Mouse (Mus musculus): Measurements from ENCODE around the gene Prune1. TPM values are rescaled to one million over a fixed set of nuclear protein-coding genes. Genes with fewer than 3 reads are reported as not detected.

Gene Prune1
- polyA plus RNA-seq, 1 experiment from 2014 or later = 28.2 TPM

DNA sequence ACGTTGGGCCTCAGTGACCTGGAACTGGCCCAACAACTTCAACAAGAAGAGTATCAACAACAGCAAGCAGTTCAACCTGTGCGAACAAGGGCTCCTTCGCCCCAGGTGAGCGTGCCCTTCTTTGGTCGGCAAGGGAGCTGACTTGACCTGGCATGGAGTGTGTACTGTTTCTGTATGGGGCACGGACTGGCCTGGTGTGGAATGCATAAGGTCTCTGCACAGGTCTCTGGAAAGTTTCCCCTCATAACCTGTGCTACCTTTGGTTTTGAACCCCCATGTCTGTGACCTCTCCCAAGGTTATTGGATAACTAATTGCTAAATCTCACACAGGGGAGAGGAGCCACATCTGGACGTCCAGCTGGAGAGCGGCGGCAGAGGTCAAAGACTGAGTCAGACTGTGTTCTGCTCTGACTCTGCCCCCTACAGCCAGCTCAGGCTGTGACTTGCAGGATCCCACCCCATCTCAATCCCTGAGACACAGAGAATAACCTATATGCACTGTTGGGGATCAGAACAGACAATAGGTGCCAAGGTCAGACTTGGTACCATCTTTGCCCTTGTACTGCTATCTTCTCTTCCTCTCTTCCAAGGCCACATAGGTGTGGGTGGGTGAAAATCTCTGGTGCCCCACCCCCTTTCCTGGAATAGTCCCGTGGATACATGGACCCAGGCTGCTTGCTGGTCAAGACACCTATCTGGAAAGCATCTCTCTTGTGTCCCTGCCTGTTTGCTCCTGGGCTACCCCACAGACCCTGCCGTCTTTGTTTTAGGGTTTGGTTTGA lies 13.6 kb upstream of the Prune1 start:
- H3K27me3 ChIP-seq (ENCODE audit: control insufficient read depth, insufficient read depth, low read length) = no peaks in the 10 kb centered on the region
- DNase-seq (ENCODE audit: low spot score) (no peak), ATAC-seq (replicated peaks; ENCODE audit: insufficient number of reproducible peaks, low FRiP score, low TSS enrichment, low read depth) (peak; percentile 22; the same call in 1 of the 2 replicates)
- no peak overlapping the region for H3K27ac ChIP-seq (replicated peaks; ENCODE audit: low read depth, low read length)
- H3K36me3 ChIP-seq (replicated peaks; ENCODE audit: control insufficient read depth, insufficient read depth, low read depth, low read length) = no peaks in the 10 kb centered on the region; the same call in 1 of the 2 replicates
- H3K9ac ChIP-seq (replicated peaks; ENCODE audit: low read length) = no peak overlapping the region
- H3K4me3 ChIP-seq (ENCODE audit: low read depth, low read length) = no peak overlapping the region
- 77% methylated on average over 11 of the region's 11 CpGs for WGBS
- no peak overlapping the region for H3K4me2 ChIP-seq (ENCODE audit: low read depth, low read length)
- H3K4me1 ChIP-seq (ENCODE audit: control insufficient read depth, insufficient read depth, low read length) = no peaks in the 10 kb centered on the region
- no peaks in the 10 kb centered on the region for H3K9me3 ChIP-seq (replicated peaks; ENCODE audit: control insufficient read depth, low read length)

DNA sequence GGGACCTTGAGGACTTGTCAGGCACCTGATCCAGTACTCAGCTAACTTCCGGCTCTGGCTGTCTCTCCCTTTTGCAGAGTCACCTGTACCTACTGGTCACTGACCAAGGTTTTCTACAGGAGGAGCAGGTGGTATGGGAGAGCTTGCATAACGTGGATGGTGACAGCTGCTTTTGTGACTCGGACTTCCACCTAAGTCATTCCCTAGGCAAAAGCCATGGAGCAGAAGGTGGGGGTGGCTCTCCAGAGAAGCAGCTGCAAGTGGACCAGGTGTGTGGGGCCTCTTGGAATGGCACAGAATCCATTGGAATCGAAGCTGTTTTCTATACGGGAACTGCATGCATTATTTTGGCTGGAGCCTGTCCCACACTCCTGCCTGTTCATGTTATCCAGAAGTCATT lies 12.8 kb upstream of the Prune1 start:
- no peak overlapping the region for H3K27ac ChIP-seq (replicated peaks; ENCODE audit: low read depth, low read length)
- no peak for DNase-seq (ENCODE audit: low spot score)
- H3K27me3 ChIP-seq (ENCODE audit: control insufficient read depth, insufficient read depth, low read length) = no peaks in the 10 kb centered on the region
- no peaks in the 10 kb centered on the region for H3K9me3 ChIP-seq (replicated peaks; ENCODE audit: control insufficient read depth, low read length)
- no peak overlapping the region for H3K4me2 ChIP-seq (ENCODE audit: low read depth, low read length)
- H3K36me3 ChIP-seq (replicated peaks; ENCODE audit: control insufficient read depth, insufficient read depth, low read depth, low read length) = no peaks in the 10 kb centered on the region; the same call in 1 of the 2 replicates
- no peak overlapping the region for H3K4me3 ChIP-seq (ENCODE audit: low read depth, low read length)
- 84% methylated on average over 5 of the region's 5 CpGs for WGBS
- H3K4me1 ChIP-seq (ENCODE audit: control insufficient read depth, insufficient read depth, low read length) = no peaks in the 10 kb centered on the region
- no peak for ATAC-seq (replicated peaks; ENCODE audit: insufficient number of reproducible peaks, low FRiP score, low TSS enrichment, low read depth)
- H3K9ac ChIP-seq (replicated peaks; ENCODE audit: low read length) = no peak overlapping the region

DNA sequence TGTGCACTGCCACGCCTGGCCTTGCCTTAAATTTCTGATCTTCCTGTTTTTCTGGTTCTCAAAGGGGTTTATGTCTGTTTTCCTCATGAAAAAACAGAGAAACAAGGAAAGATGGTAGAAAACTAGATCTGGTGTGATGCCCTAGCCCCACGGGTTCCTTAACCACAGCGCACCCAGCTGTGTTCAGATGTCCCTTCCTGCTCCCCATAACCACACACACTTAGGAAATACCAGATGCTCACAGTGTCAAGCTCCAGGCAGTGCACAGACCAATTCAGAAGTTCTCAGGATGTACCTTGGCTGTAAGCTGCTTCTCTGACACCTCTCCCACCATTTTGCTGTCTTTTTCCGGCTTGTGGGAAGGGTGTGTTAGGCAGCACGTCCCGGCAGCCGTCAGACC lies 12.4 kb upstream of the Prune1 start:
- Histone ChIP-seq H3K36me3 (replicated peaks; ENCODE audit: control insufficient read depth, insufficient read depth, low read depth, low read length) (no peaks in the 10 kb centered on the region; the same call in 1 of the 2 replicates), H3K4me3 (ENCODE audit: low read depth, low read length) (no peak overlapping the region), H3K9me3 (replicated peaks; ENCODE audit: control insufficient read depth, low read length) (no peaks in the 10 kb centered on the region), H3K27ac (replicated peaks; ENCODE audit: low read depth, low read length) (no peak overlapping the region), H3K4me1 (ENCODE audit: control insufficient read depth, insufficient read depth, low read length) (no peaks in the 10 kb centered on the region), H3K4me2 (ENCODE audit: low read depth, low read length) (no peak overlapping the region), H3K27me3 (ENCODE audit: control insufficient read depth, insufficient read depth, low read length) (no peaks in the 10 kb centered on the region), H3K9ac (replicated peaks; ENCODE audit: low read length) (no peak overlapping the region)
- ATAC-seq (replicated peaks; ENCODE audit: insufficient number of reproducible peaks, low FRiP score, low TSS enrichment, low read depth) = no peak
- WGBS = 88% methylated on average over 7 of the region's 7 CpGs
- DNase-seq (ENCODE audit: low spot score) = no peak

DNA sequence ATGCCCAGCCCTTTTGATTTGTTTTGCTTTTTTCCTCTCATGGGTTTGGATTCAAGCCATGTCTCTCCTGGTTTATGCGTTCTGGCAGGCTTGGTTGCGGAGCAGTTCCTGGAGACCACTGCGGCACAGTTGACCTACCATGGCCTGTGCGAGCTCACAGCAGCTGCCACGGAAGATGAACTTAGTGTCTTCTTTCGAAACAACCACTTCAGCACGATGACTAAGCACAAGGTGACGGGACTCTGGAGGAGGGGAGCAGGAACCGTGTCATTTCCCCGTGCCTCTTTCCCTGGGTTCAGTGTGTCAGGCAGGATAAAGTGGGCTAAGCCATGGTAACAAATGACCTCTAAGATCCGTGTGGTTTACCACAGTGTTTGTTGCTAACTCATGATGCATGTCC lies 11.7 kb upstream of the Prune1 start:
- DNase-seq (ENCODE audit: low spot score) (no peak), ATAC-seq (replicated peaks; ENCODE audit: insufficient number of reproducible peaks, low FRiP score, low TSS enrichment, low read depth) (no peak)
- no peaks in the 10 kb centered on the region; the same call in 1 of the 2 replicates for H3K36me3 ChIP-seq (replicated peaks; ENCODE audit: control insufficient read depth, insufficient read depth, low read depth, low read length)
- H3K9ac ChIP-seq (replicated peaks; ENCODE audit: low read length) = no peak overlapping the region
- H3K27ac ChIP-seq (replicated peaks; ENCODE audit: low read depth, low read length) = no peak overlapping the region
- no peaks in the 10 kb centered on the region for H3K27me3 ChIP-seq (ENCODE audit: control insufficient read depth, insufficient read depth, low read length)
- H3K4me3 ChIP-seq (ENCODE audit: low read depth, low read length) = no peak overlapping the region
- H3K9me3 ChIP-seq (replicated peaks; ENCODE audit: control insufficient read depth, low read length) = no peaks in the 10 kb centered on the region
- no peaks in the 10 kb centered on the region for H3K4me1 ChIP-seq (ENCODE audit: control insufficient read depth, insufficient read depth, low read length)
- WGBS = 82% methylated on average over 11 of the region's 11 CpGs
- no peak overlapping the region for H3K4me2 ChIP-seq (ENCODE audit: low read depth, low read length)

DNA sequence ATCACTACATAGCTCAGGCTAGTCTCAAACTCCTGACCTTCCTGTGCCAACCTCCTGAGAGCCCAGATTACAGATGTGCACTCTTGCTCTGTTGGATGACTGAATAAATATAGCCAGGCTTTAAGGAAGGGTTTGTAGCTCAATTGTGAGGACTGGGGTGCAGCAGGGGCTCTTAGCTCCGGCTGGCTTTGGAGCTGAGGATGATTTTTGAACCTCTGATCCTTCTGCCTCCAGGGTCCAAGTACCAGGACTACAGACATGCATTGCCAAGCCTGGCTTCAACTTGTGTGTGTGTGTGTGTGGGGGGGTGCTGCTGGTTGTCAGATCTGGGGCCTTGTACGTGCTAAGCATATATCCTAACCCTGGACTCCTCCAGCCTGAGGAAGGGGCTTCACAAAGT lies 11.0 kb upstream of the Prune1 start:
- Histone ChIP-seq H3K4me3 (ENCODE audit: low read depth, low read length) (no peak overlapping the region), H3K4me1 (ENCODE audit: control insufficient read depth, insufficient read depth, low read length) (no peaks in the 10 kb centered on the region), H3K27ac (replicated peaks; ENCODE audit: low read depth, low read length) (no peak overlapping the region), H3K9me3 (replicated peaks; ENCODE audit: control insufficient read depth, low read length) (no peaks in the 10 kb centered on the region), H3K4me2 (ENCODE audit: low read depth, low read length) (no peak overlapping the region), H3K9ac (replicated peaks; ENCODE audit: low read length) (no peak overlapping the region), H3K27me3 (ENCODE audit: control insufficient read depth, insufficient read depth, low read length) (no peaks in the 10 kb centered on the region), H3K36me3 (replicated peaks; ENCODE audit: control insufficient read depth, insufficient read depth, low read depth, low read length) (no peaks in the 10 kb centered on the region; the same call in 1 of the 2 replicates)
- 78% methylated on average over 2 of the region's 2 CpGs for WGBS
- DNase-seq (ENCODE audit: low spot score) (no peak), ATAC-seq (replicated peaks; ENCODE audit: insufficient number of reproducible peaks, low FRiP score, low TSS enrichment, low read depth) (no peak)

DNA sequence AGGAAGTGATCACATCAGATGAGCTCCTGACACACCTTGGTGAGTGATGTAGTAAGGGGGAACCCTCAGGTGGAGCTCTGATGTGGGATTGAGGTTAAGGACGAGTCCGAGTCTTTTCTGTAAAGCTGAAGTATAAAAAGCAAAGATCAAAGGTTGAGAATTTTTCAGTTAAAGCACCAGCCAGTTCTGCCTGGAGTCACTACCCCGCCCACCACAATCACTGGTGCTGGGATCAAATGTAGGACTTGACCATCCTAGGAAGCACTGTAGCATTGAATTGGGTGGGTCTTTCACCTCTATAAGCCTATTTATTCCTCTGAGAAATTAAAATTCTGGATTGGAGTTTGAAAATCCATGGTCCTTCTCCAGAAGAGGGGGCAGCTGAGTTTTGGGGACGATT lies 9.2 kb upstream of the Prune1 start:
- no peak overlapping the region for H3K27ac ChIP-seq (replicated peaks; ENCODE audit: low read depth, low read length)
- no peaks in the 10 kb centered on the region for H3K27me3 ChIP-seq (ENCODE audit: control insufficient read depth, insufficient read depth, low read length)
- 83% methylated on average over 4 of the region's 4 CpGs for WGBS
- H3K9me3 ChIP-seq (replicated peaks; ENCODE audit: control insufficient read depth, low read length) = no peaks in the 10 kb centered on the region
- DNase-seq (ENCODE audit: low spot score) (no peak), ATAC-seq (replicated peaks; ENCODE audit: insufficient number of reproducible peaks, low FRiP score, low TSS enrichment, low read depth) (no peak)
- H3K4me1 ChIP-seq (ENCODE audit: control insufficient read depth, insufficient read depth, low read length) = no peaks in the 10 kb centered on the region
- H3K36me3 ChIP-seq (replicated peaks; ENCODE audit: control insufficient read depth, insufficient read depth, low read depth, low read length) = no peaks in the 10 kb centered on the region; the same call in 1 of the 2 replicates
- no peak overlapping the region for H3K9ac ChIP-seq (replicated peaks; ENCODE audit: low read length)
- no peak overlapping the region for H3K4me2 ChIP-seq (ENCODE audit: low read depth, low read length)
- no peak overlapping the region for H3K4me3 ChIP-seq (ENCODE audit: low read depth, low read length)

DNA sequence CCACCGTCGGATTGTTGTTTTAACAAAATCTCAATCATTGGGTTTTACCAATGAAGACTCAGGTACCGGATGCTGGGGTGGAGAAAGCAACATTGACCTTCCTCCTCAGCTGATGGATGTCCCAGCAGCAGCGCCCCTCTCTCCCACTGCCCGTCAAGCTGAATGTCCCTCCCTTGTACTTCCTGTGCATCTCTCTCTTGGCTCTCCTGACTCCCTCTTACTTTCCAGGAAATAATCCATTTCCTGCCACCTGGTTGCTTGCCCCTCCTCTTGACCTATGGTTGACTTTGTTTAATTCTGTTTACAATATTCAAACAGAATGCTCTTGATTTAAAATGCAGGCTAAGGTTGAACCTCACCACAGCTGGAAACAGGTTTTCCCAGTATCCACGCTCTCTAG lies 8.3 kb upstream of the Prune1 start:
- Histone ChIP-seq H3K9ac (replicated peaks; ENCODE audit: low read length) (no peak overlapping the region), H3K36me3 (replicated peaks; ENCODE audit: control insufficient read depth, insufficient read depth, low read depth, low read length) (no peaks in the 10 kb centered on the region; the same call in 1 of the 2 replicates), H3K27ac (replicated peaks; ENCODE audit: low read depth, low read length) (no peak overlapping the region), H3K4me3 (ENCODE audit: low read depth, low read length) (no peak overlapping the region), H3K4me2 (ENCODE audit: low read depth, low read length) (no peak overlapping the region), H3K9me3 (replicated peaks; ENCODE audit: control insufficient read depth, low read length) (no peaks in the 10 kb centered on the region), H3K4me1 (ENCODE audit: control insufficient read depth, insufficient read depth, low read length) (no peaks in the 10 kb centered on the region), H3K27me3 (ENCODE audit: control insufficient read depth, insufficient read depth, low read length) (no peaks in the 10 kb centered on the region)
- no peak for ATAC-seq (replicated peaks; ENCODE audit: insufficient number of reproducible peaks, low FRiP score, low TSS enrichment, low read depth)
- WGBS = 75% methylated on average over 6 of the region's 6 CpGs
- no peak for DNase-seq (ENCODE audit: low spot score)

DNA sequence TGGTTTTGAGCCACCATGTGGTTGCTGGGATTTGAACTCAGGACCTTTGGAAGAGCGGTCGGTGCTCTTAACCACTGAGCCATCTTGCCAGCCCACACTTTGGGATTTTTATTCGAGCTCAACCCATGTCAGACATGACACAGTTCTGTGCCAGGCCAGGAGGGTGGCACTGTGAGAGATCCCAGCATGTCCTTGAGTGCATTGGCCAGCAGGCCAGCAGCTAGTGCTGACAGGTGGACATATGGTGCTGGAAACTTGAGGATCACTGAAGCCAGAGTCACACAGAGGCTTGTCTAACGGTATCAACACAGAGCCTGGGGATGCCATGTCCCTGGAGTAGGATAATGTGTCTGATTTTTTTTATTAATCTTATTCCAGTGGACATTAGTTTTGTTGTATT lies 7.5 kb upstream of the Prune1 start:
- Histone ChIP-seq H3K4me2 (ENCODE audit: low read depth, low read length) (no peak overlapping the region), H3K9me3 (replicated peaks; ENCODE audit: control insufficient read depth, low read length) (no peaks in the 10 kb centered on the region), H3K27ac (replicated peaks; ENCODE audit: low read depth, low read length) (no peak overlapping the region), H3K4me1 (ENCODE audit: control insufficient read depth, insufficient read depth, low read length) (peaks cover 2% of the 10 kb centered on the region; the same call in 1 of the 2 replicates), H3K4me3 (ENCODE audit: low read depth, low read length) (no peak overlapping the region), H3K27me3 (ENCODE audit: control insufficient read depth, insufficient read depth, low read length) (no peaks in the 10 kb centered on the region), H3K9ac (replicated peaks; ENCODE audit: low read length) (no peak overlapping the region), H3K36me3 (replicated peaks; ENCODE audit: control insufficient read depth, insufficient read depth, low read depth, low read length) (no peaks in the 10 kb centered on the region; the same call in 1 of the 2 replicates)
- no peak for DNase-seq (ENCODE audit: low spot score)
- ATAC-seq (replicated peaks; ENCODE audit: insufficient number of reproducible peaks, low FRiP score, low TSS enrichment, low read depth) = no peak
- 93% methylated on average over 4 of the region's 4 CpGs for WGBS

Data from embryonic facial prominence, embryonic 11.5 days (tissue).